40 mouse cellular contexts compared by ENCODE assay signal in genomic region chr14:44750240-44750639, GRCm38 (mm10). TPM values are rescaled to one million over a fixed set of nuclear protein-coding genes. Genes with fewer than 3 reads are reported as not detected.
"Had no signal": no experiment of that assay in that cellular context is flagged by ENCODE, and none has a peak within 500 bp of the region (broad histone marks: within the 10 kb centered on the region; RNA-seq: fewer than 3 reads in every experiment).

Gene Gm8267, minus strand, starts transcription at chr14:44750340.

- H3K4me3 ChIP-seq: embryonic facial prominence, embryonic 10.5 days; embryonic facial prominence, embryonic 12.5 days; embryonic facial prominence, embryonic 13.5 days; embryonic facial prominence, embryonic 15.5 days; erythroblast, embryonic 14.5 days; forebrain, embryonic 10.5 days; forebrain, embryonic 12.5 days; forebrain, embryonic 13.5 days; forebrain, embryonic 15.5 days; gastrocnemius, adult 2 months; heart, adult 2 months had no signal

- H3K36me3 ChIP-seq: embryonic facial prominence, embryonic 10.5 days; embryonic facial prominence, embryonic 12.5 days; embryonic facial prominence, embryonic 13.5 days; embryonic facial prominence, embryonic 15.5 days; forebrain, embryonic 10.5 days; forebrain, embryonic 12.5 days; forebrain, embryonic 15.5 days had no signal

- H3K27me3 ChIP-seq: embryonic facial prominence, embryonic 12.5 days; embryonic facial prominence, embryonic 13.5 days; embryonic facial prominence, embryonic 15.5 days; forebrain, embryonic 12.5 days; forebrain, embryonic 13.5 days; forebrain, embryonic 15.5 days had no signal

- H3K4me1 ChIP-seq: embryonic facial prominence, embryonic 10.5 days; embryonic facial prominence, embryonic 12.5 days; embryonic facial prominence, embryonic 13.5 days; embryonic facial prominence, embryonic 15.5 days; forebrain, embryonic 10.5 days; forebrain, embryonic 12.5 days; forebrain, embryonic 13.5 days; forebrain, embryonic 15.5 days had no signal

- H3K27ac ChIP-seq: embryonic facial prominence, embryonic 10.5 days; embryonic facial prominence, embryonic 12.5 days; embryonic facial prominence, embryonic 13.5 days; embryonic facial prominence, embryonic 15.5 days; forebrain, embryonic 10.5 days; forebrain, embryonic 12.5 days; forebrain, embryonic 13.5 days; forebrain, embryonic 15.5 days; gastrocnemius, adult 2 months; heart, adult 2 months had no signal

- DNase-seq: cerebellum, adult 2 months; cerebellum, adult 8-10 months; cerebellum, adult 9-10 months; cerebellum, adult 9-11 months; cerebellum, postnatal 10 days; cerebellum, postnatal 14 days; cerebellum, postnatal 25 days; cerebellum, postnatal 36 days; embryo, embryonic 11 days; gastrocnemius, adult 2 months; gastrocnemius, postnatal 10 days; gastrocnemius, postnatal 14 days; gastrocnemius, postnatal 25 days; gastrocnemius, postnatal 36 days; heart, adult 18-20 months; heart, adult 2 months had no signal

RNA-seq across cellular contexts. Expression of gene Gm8267, which starts in this region (rescaled TPM):
- total RNA-seq: common myeloid progenitor, adult 5-6 weeks; forebrain, postnatal 0 days; gastrocnemius, adult 18-20 months; gastrocnemius, adult 2 months; gastrocnemius, adult 8-10 months; gastrocnemius, postnatal 10 days; gastrocnemius, postnatal 14 days; gastrocnemius, postnatal 25 days; gastrocnemius, postnatal 36 days; gastrocnemius, postnatal 4 days; granulocyte monocyte progenitor cell, adult 5-6 weeks; heart, adult 18-20 months; heart, adult 2 months; heart, adult 8-10 months had no signal
- polyA plus RNA-seq: cerebellum, adult 2 months; cortical plate, adult 2 months; embryonic facial prominence, embryonic 10.5 days; embryonic facial prominence, embryonic 11.5 days; embryonic facial prominence, embryonic 12.5 days; embryonic facial prominence, embryonic 13.5 days; embryonic facial prominence, embryonic 14.5 days; embryonic facial prominence, embryonic 15.5 days; erythroblast, embryonic 14.5 days; forebrain, embryonic 10.5 days; forebrain, embryonic 11.5 days; forebrain, embryonic 12.5 days; forebrain, embryonic 13.5 days; forebrain, embryonic 14.5 days; forebrain, embryonic 15.5 days; forebrain, embryonic 16.5 days; forebrain, postnatal 0 days; frontal cortex, adult 2 months; gonadal fat pad, adult 2 months; heart, adult 2 months had no signal
